Mouse (Mus musculus): ENCODE data around the gene Tmem150b. TPM values are rescaled to one million over a fixed set of nuclear protein-coding genes. Genes with fewer than 3 reads are reported as not detected.

Tmem150b gene
- polyA plus RNA-seq, 1 experiment: 0.14 TPM

DNA sequence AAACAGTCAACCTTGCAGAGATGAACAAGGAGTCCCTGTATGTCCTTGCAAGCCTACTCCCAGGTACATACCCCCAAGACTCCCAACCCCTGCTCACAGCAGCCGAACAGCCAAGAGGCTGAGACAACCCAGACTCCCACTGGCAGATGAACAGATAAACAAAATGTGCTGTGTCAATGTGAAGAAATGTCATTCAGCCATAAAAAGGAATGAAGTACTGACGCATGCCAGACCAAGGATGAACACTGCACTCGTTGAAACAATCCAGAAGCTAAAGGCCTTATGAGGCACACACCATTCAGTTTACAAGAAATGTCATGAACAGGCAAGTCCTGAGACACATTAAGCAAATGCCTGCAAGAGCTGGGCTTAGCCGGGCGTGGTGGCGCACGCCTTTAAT is 49.8 kb downstream of the Tmem150b start:
- peaks cover 3% of the 10 kb centered on the region for H3K36me3 ChIP-seq (ENCODE audit: control insufficient read depth, insufficient read depth, low read length)
- TF ChIP-seq CTCF (IDR thresholded peaks at IDR 0.05; ENCODE audit: control insufficient read depth, insufficient read depth, insufficient replicate concordance, low read depth, low read length) (no peak), POLR2A (IDR thresholded peaks at IDR 0.05; ENCODE audit: control insufficient read depth, low read depth, low read length) (no peak)
- no peaks in the 10 kb centered on the region for H3K27me3 ChIP-seq (ENCODE audit: control insufficient read depth, insufficient read depth, low read length)

DNA sequence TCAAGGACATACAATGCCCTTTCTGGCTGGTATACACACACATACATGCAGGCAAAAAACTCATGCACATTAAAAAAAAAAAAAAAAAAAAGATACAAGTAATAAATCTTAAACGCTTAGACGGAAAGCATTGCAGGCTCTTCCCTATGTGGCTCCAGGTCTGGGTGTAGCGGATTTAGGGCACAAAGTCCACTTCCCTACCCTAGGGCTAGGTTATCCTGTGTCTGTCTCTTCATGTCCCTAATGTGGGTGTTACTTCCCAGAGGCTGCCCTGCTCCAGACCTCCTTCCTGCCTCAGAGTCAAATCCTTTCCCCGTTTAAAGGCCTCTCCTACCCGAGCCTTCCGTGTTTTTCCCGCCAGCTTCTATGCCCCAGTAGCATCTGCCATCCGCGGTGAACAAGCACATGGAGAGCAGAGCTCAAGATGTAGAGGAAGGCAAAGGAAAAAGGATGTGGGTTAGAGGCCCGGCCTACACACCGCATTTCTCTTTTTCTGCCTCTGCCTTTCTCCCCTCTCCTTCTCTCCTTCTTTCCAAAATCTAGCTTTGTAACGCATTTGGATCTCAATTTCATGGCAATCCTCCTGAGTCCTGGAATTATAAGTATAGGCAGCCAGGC is 50.8 kb downstream of the Tmem150b start:
- no peaks in the 10 kb centered on the region for H3K4me1 ChIP-seq (ENCODE audit: control insufficient read depth, insufficient read depth, low read length)
- TF ChIP-seq CTCF (IDR thresholded peaks at IDR 0.05; ENCODE audit: control insufficient read depth, insufficient read depth, insufficient replicate concordance, low read depth, low read length) (no peak), POLR2A (IDR thresholded peaks at IDR 0.05; ENCODE audit: control insufficient read depth, low read depth, low read length) (no peak)
- H3K27ac ChIP-seq (ENCODE audit: control insufficient read depth, insufficient read depth, low read depth, low read length): no peak overlapping the region
- H3K27me3 ChIP-seq (ENCODE audit: control insufficient read depth, insufficient read depth, low read length): no peaks in the 10 kb centered on the region
- peaks cover 3% of the 10 kb centered on the region for H3K36me3 ChIP-seq (ENCODE audit: control insufficient read depth, insufficient read depth, low read length)
- no peak overlapping the region for H3K4me3 ChIP-seq (ENCODE audit: control insufficient read depth, low read depth, low read length)

More for the DNA sequence above, 49.8 kb downstream of the Tmem150b start:
- Histone ChIP-seq H3K27ac (ENCODE audit: control insufficient read depth, insufficient read depth, low read depth, low read length) (no peak overlapping the region), H3K4me1 (ENCODE audit: control insufficient read depth, insufficient read depth, low read length) (no peaks in the 10 kb centered on the region), H3K4me3 (ENCODE audit: control insufficient read depth, low read depth, low read length) (no peak overlapping the region)

DNA sequence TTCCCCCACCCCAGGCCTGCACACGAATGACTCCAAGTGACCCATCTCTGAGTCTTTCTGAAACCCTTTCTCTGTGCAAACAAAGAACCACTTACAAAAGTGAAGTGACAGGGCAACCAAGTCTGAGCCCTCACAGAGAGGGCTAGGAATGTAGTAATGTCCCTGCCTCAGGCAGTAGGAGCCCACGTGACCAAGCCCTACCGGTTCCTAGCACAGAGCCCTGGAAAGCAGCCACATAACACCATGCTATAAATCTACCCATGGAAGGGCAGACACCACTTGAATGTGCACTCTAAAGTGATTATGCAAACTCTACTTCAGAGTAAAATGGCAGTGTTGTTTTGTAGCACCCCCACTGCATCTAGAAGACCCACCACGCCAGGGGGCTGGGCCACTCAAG is 53.1 kb downstream of the Tmem150b start:
- TF ChIP-seq POLR2A (IDR thresholded peaks at IDR 0.05; ENCODE audit: control insufficient read depth, low read depth, low read length): no peak
- no peak for TF ChIP-seq CTCF (IDR thresholded peaks at IDR 0.05; ENCODE audit: control insufficient read depth, insufficient read depth, insufficient replicate concordance, low read depth, low read length)
- H3K27me3 ChIP-seq (ENCODE audit: control insufficient read depth, insufficient read depth, low read length): no peaks in the 10 kb centered on the region
- no peak overlapping the region for H3K27ac ChIP-seq (ENCODE audit: control insufficient read depth, insufficient read depth, low read depth, low read length)
- H3K36me3 ChIP-seq (ENCODE audit: control insufficient read depth, insufficient read depth, low read length): peaks cover 2% of the 10 kb centered on the region
- no peak overlapping the region for H3K4me3 ChIP-seq (ENCODE audit: control insufficient read depth, low read depth, low read length)
- H3K4me1 ChIP-seq (ENCODE audit: control insufficient read depth, insufficient read depth, low read length): no peaks in the 10 kb centered on the region

DNA sequence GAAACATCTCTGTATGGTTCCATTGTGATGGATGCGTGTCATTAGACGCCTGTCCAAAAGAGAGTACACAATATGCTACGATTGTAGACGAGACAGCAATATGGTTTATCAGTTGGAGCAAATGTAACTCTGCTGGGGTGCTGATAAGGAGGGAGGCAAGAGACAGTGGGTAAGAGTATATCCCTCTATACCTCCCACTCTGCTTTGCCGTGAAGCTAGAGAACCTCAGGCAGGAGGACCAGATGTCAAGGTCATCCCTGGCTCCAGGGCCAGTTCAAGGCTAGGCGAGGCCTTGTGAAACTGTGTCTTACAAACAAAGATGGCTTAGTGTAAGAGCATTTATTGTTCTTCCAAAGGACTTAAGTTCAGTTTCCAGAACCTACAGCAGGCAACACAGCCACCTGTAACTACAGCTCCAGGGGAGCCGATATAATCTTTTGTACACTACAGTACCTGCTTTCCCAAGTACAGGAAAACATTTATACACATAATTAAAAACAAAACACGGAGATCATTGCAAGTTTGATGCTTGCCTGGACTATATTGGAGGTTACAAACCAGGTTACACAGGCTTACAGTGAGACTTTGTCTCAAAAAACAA is 54.3 kb downstream of the Tmem150b start:
- Histone ChIP-seq H3K4me3 (ENCODE audit: control insufficient read depth, low read depth, low read length) (no peak overlapping the region), H3K4me1 (ENCODE audit: control insufficient read depth, insufficient read depth, low read length) (no peaks in the 10 kb centered on the region), H3K27me3 (ENCODE audit: control insufficient read depth, insufficient read depth, low read length) (no peaks in the 10 kb centered on the region), H3K36me3 (ENCODE audit: control insufficient read depth, insufficient read depth, low read length) (no peaks in the 10 kb centered on the region; the same call in 1 of the 2 replicates), H3K27ac (ENCODE audit: control insufficient read depth, insufficient read depth, low read depth, low read length) (no peak overlapping the region)
- no peak for TF ChIP-seq CTCF (IDR thresholded peaks at IDR 0.05; ENCODE audit: control insufficient read depth, insufficient read depth, insufficient replicate concordance, low read depth, low read length)
- no peak for TF ChIP-seq POLR2A (IDR thresholded peaks at IDR 0.05; ENCODE audit: control insufficient read depth, low read depth, low read length)

DNA sequence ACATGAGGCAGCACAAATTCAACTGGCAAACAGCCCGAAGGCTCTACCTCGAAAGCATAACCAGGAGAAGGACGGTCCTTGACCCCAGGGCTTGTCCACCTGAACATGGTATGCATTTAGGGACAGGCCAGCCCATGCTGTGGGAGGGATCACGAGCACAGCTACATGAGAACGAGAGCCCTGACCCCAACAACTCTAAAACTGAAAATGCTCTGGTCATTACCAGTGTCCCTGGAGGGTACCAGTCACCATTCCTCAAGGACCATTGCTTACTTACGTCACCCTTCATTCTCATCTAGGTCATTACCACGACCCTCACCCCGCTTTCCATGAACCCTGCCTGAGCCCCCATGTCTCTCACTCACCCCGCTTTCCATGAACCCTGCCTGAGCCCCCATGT is 55.9 kb downstream of the Tmem150b start:
- Histone ChIP-seq H3K4me1 (ENCODE audit: control insufficient read depth, insufficient read depth, low read length) (no peaks in the 10 kb centered on the region; the same call in 1 of the 2 replicates), H3K36me3 (ENCODE audit: control insufficient read depth, insufficient read depth, low read length) (no peaks in the 10 kb centered on the region; the same call in 1 of the 2 replicates), H3K4me3 (ENCODE audit: control insufficient read depth, low read depth, low read length) (no peak overlapping the region), H3K27ac (ENCODE audit: control insufficient read depth, insufficient read depth, low read depth, low read length) (no peak overlapping the region), H3K27me3 (ENCODE audit: control insufficient read depth, insufficient read depth, low read length) (no peaks in the 10 kb centered on the region)
- TF ChIP-seq CTCF (IDR thresholded peaks at IDR 0.05; ENCODE audit: control insufficient read depth, insufficient read depth, insufficient replicate concordance, low read depth, low read length) (no peak), POLR2A (IDR thresholded peaks at IDR 0.05; ENCODE audit: control insufficient read depth, low read depth, low read length) (no peak)

DNA sequence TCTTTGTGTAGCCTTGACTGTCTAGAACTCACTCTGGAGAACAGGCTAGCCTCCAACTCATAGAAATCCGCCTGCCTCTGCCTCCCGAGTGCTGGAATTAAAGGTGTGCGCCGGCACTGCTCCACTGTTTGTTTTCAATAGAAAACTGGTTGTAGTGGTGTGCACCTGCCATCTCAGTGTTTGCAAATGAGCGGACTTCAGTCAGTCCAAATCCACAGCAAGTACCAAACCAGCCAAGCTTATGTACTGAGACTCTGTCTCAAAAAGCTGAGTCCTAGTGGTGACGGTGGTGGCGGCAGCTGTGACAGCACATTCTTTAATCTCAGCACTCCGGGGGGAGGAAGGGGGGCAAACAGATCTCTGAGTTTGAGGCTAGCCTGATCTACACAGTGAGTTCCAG is 56.5 kb downstream of the Tmem150b start:
- no peaks in the 10 kb centered on the region; the same call in 1 of the 2 replicates for H3K36me3 ChIP-seq (ENCODE audit: control insufficient read depth, insufficient read depth, low read length)

DNA sequence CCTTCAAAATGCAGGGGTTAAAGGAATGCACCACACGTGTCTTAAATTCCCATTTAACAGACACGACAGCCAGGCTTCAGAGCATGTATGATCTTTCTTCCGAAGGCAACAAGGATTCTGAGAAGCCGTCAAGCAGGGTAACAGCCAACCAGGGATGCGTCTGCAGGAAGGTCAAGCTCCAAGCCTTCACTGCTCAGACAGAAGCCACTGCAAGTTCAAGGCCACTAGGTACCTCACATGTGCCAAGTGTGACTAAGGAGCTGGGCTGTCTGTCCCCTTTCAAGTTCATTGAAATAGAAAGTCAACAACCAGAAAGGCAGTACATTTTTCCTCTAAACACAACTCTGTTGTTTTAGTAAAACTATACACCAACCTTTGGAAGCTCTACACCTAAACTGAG is 58.2 kb downstream of the Tmem150b start:
- Histone ChIP-seq H3K27me3 (ENCODE audit: control insufficient read depth, insufficient read depth, low read length) (no peaks in the 10 kb centered on the region), H3K4me1 (ENCODE audit: control insufficient read depth, insufficient read depth, low read length) (no peaks in the 10 kb centered on the region; the same call in 1 of the 2 replicates), H3K36me3 (ENCODE audit: control insufficient read depth, insufficient read depth, low read length) (no peaks in the 10 kb centered on the region; the same call in 1 of the 2 replicates), H3K27ac (ENCODE audit: control insufficient read depth, insufficient read depth, low read depth, low read length) (no peak overlapping the region), H3K4me3 (ENCODE audit: control insufficient read depth, low read depth, low read length) (no peak overlapping the region)
- TF ChIP-seq CTCF (IDR thresholded peaks at IDR 0.05; ENCODE audit: control insufficient read depth, insufficient read depth, insufficient replicate concordance, low read depth, low read length): no peak
- TF ChIP-seq POLR2A (IDR thresholded peaks at IDR 0.05; ENCODE audit: control insufficient read depth, low read depth, low read length): no peak

More for the DNA sequence above, 56.5 kb downstream of the Tmem150b start:
- Histone ChIP-seq H3K27ac (ENCODE audit: control insufficient read depth, insufficient read depth, low read depth, low read length) (no peak overlapping the region), H3K4me1 (ENCODE audit: control insufficient read depth, insufficient read depth, low read length) (no peaks in the 10 kb centered on the region; the same call in 1 of the 2 replicates), H3K27me3 (ENCODE audit: control insufficient read depth, insufficient read depth, low read length) (no peaks in the 10 kb centered on the region), H3K4me3 (ENCODE audit: control insufficient read depth, low read depth, low read length) (no peak overlapping the region)
- TF ChIP-seq CTCF (IDR thresholded peaks at IDR 0.05; ENCODE audit: control insufficient read depth, insufficient read depth, insufficient replicate concordance, low read depth, low read length): no peak
- no peak for TF ChIP-seq POLR2A (IDR thresholded peaks at IDR 0.05; ENCODE audit: control insufficient read depth, low read depth, low read length)
